Mouse (Mus musculus) liver, embryonic 16.5 days (tissue): Measurements from ENCODE around the gene Ubiad1. TPM values are rescaled to one million over a fixed set of nuclear protein-coding genes. Genes with fewer than 3 reads are reported as not detected.

Experiments used
- ATAC-seq: fragments of 200-750 bp; cut with Nextera tagmentation; 2 replicates; pipeline ENCODE4 v1.8.0; 2017; ENCODE audit warnings: low read depth, mild to moderate bottlenecking, moderate number of reproducible peaks, moderate library complexity
- H3K27ac ChIP-seq: fragments of 300-500 bp; sonication (generic); 2 replicates; pipeline ENCODE4 v1.5.1; 2014; ENCODE audit warnings: mild to moderate bottlenecking, low read length
- H3K27me3 ChIP-seq: fragments of 300-500 bp; sonication (generic); 2 replicates; pipeline ENCODE4 v1.6.1; 2014; ENCODE audit warnings: low read depth, low read length, mixed read lengths; ENCODE audit not compliant: control insufficient read depth, insufficient read depth
- H3K36me3 ChIP-seq: fragments of 300-500 bp; sonication (generic); 2 replicates; pipeline ENCODE4 v1.6.1; 2014; ENCODE audit warnings: mild to moderate bottlenecking; ENCODE audit not compliant: control insufficient read depth, insufficient read depth
- H3K4me1 ChIP-seq: fragments of 300-500 bp; sonication (generic); 2 replicates; pipeline ENCODE4 v1.6.1; 2014; ENCODE audit warnings: low read depth, low read length, mixed read lengths; ENCODE audit not compliant: control insufficient read depth
- H3K4me2 ChIP-seq: fragments of 300-500 bp; sonication (generic); 2 replicates; pipeline ENCODE4 v1.6.1; 2014; ENCODE audit warnings: low read depth, low read length, mixed read lengths
- H3K4me3 ChIP-seq: fragments of 300-500 bp; sonication (generic); 2 replicates; pipeline ENCODE4 v1.5.1; 2014; ENCODE audit warnings: low read depth, mild to moderate bottlenecking, low read length
- H3K9ac ChIP-seq: fragments of 300-500 bp; sonication (generic); 2 replicates; pipeline ENCODE4 v1.6.1; 2014; ENCODE audit warnings: low read depth, low read length
- H3K9me3 ChIP-seq: fragments of 300-500 bp; sonication (generic); replicated peaks from 2 replicates; pipeline ENCODE4 v1.6.1; 2016; ENCODE audit warnings: low read length; ENCODE audit not compliant: control insufficient read depth
- WGBS: fragments of 180-500 bp; shearing (Covaris S2); extraction: QIAGEN DNeasy Blood & Tissue Kit; methylation state at CpG from one replicate; pipeline ENCODE4 v1.1.7; 2014; ENCODE audit not compliant: insufficient replicate concordance; 5-methylcytosine and 5-hydroxymethylcytosine counted together
- polyA plus RNA-seq: library from polyadenylated mRNA; unstranded; fragments of >200 nt; fragmentation: Nextera tagmentation; extraction: Ambion mirVana; gene quantifications from 2 replicates; pipeline ENCODE4 v1.2.1, GENCODE M21; 2015

The Ubiad1 gene
- polyA plus RNA-seq, 1 experiment from 2014 or later: 11.9 TPM

- peaks cover 37% of the 10 kb centered on the region for H3K27me3 ChIP-seq
- no peak overlapping the region for H3K27ac ChIP-seq
- no peak overlapping the region for H3K4me2 ChIP-seq
- no peak for ATAC-seq
- H3K9me3 ChIP-seq: no peaks in the 10 kb centered on the region
- H3K4me3 ChIP-seq: no peak overlapping the region
- H3K4me1 ChIP-seq: no peaks in the 10 kb centered on the region
- H3K36me3 ChIP-seq: no peaks in the 10 kb centered on the region
- no peak overlapping the region for H3K9ac ChIP-seq
- 21% methylated on average over 12 of the region's 12 CpGs for WGBS
Observed at GRCm38 (mm10) chr4:148403402-148403801, 41.2 kb downstream of the Ubiad1 start.

- Histone ChIP-seq H3K4me2 (no peak overlapping the region), H3K4me3 (no peak overlapping the region), H3K36me3 (no peaks in the 10 kb centered on the region), H3K27ac (no peak overlapping the region), H3K9ac (no peak overlapping the region), H3K9me3 (no peaks in the 10 kb centered on the region), H3K27me3 (peaks cover 18% of the 10 kb centered on the region), H3K4me1 (no peaks in the 10 kb centered on the region)
- WGBS: 54% methylated on average over 9 of the region's 9 CpGs
- ATAC-seq: no peak
Observed at GRCm38 (mm10) chr4:148399437-148400094, 45.0 kb downstream of the Ubiad1 start.

GRCm38 (mm10) chr4:148397531-148398287, 46.9 kb downstream of the Ubiad1 start:
- Histone ChIP-seq H3K9me3 (no peaks in the 10 kb centered on the region), H3K4me1 (no peaks in the 10 kb centered on the region), H3K27ac (no peak overlapping the region), H3K4me3 (no peak overlapping the region), H3K9ac (no peak overlapping the region), H3K4me2 (no peak overlapping the region), H3K36me3 (no peaks in the 10 kb centered on the region), H3K27me3 (no peaks in the 10 kb centered on the region; the same call in 1 of the 2 replicates)
- 63% methylated on average over 18 of the region's 18 CpGs for WGBS
- ATAC-seq: no peak

GRCm38 (mm10) chr4:148397113-148397512, 47.5 kb downstream of the Ubiad1 start:
- no peaks in the 10 kb centered on the region; the same call in 1 of the 2 replicates for H3K27me3 ChIP-seq
- 69% methylated on average over 4 of the region's 4 CpGs for WGBS
- H3K9ac ChIP-seq: no peak overlapping the region
- no peak overlapping the region for H3K27ac ChIP-seq
- H3K4me2 ChIP-seq: no peak overlapping the region
- H3K36me3 ChIP-seq: no peaks in the 10 kb centered on the region
- no peak overlapping the region for H3K4me3 ChIP-seq
- no peaks in the 10 kb centered on the region for H3K4me1 ChIP-seq
- H3K9me3 ChIP-seq: no peaks in the 10 kb centered on the region
- no peak for ATAC-seq

DNA sequence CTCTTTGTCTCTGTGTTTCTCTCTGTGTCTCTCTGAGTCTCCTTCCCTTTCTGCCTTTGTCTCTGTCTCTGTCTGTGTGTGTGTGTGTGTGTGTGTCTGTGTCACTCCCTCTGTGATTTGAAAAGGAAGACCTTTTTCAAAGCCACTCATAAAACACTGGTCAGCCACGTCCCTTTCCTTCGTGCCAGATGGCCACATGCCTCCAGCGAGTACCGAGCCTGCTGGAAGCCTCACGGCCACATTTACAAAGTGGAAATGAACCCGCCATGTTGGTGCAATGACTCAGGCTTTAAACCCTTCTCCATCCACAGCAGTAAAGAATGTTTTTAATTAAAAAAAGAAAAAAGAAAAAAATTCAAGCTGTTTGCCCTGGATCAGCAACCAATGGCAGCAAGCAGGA, 48.7 kb downstream of the Ubiad1 start:
- no peak overlapping the region for H3K4me2 ChIP-seq
- H3K4me3 ChIP-seq: no peak overlapping the region
- ATAC-seq: no peak

DNA sequence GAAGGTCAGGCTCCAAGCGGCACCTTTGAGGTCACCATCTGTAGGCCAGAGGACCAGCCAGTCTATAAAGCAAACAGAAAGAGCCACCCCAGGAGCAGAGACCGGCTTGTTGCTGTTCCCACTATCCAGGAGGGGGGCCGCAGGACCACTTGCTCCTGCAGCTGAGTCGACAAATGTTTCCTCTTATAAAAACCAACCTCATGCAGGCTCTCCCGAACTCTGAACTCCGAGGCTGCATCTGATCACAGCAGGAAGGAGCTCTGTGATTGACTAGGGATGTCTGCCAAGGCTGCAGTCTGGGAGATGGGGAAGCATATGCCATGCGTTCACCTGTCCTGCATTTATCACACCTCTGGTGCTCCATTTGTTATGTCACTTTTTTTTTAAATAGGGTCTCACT, 49.4 kb downstream of the Ubiad1 start:
- ATAC-seq: no peak
- Histone ChIP-seq H3K36me3 (no peaks in the 10 kb centered on the region), H3K27me3 (no peaks in the 10 kb centered on the region), H3K4me2 (no peak overlapping the region), H3K9me3 (no peaks in the 10 kb centered on the region), H3K4me1 (no peaks in the 10 kb centered on the region), H3K27ac (no peak overlapping the region), H3K9ac (no peak overlapping the region), H3K4me3 (no peak overlapping the region)
- WGBS: 46% methylated on average over 7 of the region's 7 CpGs

More for the DNA sequence above, 48.7 kb downstream of the Ubiad1 start:
- H3K36me3 ChIP-seq: no peaks in the 10 kb centered on the region
- no peaks in the 10 kb centered on the region for H3K27me3 ChIP-seq
- no peak overlapping the region for H3K9ac ChIP-seq
- no peaks in the 10 kb centered on the region for H3K4me1 ChIP-seq
- no peak overlapping the region for H3K27ac ChIP-seq
- WGBS: 61% methylated on average over 6 of the region's 6 CpGs
- H3K9me3 ChIP-seq: no peaks in the 10 kb centered on the region

DNA sequence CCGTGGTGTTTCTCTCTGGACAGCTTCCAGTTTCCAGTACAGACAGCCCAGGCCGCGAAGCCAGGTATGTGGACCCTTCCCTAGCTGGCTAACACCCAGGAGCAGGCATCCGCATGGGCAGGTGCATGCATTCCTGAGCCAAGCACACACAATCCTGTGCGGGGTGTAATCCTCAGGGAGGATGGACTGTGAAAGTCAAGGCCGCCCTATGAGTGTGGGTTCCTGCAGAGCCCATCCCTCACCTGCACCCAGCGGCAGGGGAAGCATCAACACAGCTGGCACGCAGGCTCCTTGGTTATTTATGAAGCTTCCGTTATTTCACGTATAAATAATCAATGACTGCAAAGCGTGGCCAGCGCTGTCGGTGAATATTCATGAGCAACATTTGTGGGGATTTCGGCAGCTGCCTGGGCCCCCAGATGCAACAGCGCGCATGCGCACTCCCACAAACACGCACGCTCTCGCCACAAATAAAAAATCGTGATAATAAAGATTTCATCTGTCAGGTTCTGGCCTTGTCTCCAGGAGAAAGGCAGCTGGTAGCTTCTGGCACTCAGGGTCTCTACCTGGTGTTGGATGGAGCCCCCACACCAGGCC, 52.8 kb downstream of the Ubiad1 start:
- no peaks in the 10 kb centered on the region for H3K27me3 ChIP-seq
- H3K4me2 ChIP-seq: no peak overlapping the region
- no peak overlapping the region for H3K4me3 ChIP-seq
- H3K4me1 ChIP-seq: no peaks in the 10 kb centered on the region
- no peak overlapping the region for H3K27ac ChIP-seq
- WGBS: 64% methylated on average over 21 of the region's 21 CpGs
- H3K9ac ChIP-seq: no peak overlapping the region
- H3K9me3 ChIP-seq: no peaks in the 10 kb centered on the region
- ATAC-seq: no peak
- H3K36me3 ChIP-seq: no peaks in the 10 kb centered on the region

DNA sequence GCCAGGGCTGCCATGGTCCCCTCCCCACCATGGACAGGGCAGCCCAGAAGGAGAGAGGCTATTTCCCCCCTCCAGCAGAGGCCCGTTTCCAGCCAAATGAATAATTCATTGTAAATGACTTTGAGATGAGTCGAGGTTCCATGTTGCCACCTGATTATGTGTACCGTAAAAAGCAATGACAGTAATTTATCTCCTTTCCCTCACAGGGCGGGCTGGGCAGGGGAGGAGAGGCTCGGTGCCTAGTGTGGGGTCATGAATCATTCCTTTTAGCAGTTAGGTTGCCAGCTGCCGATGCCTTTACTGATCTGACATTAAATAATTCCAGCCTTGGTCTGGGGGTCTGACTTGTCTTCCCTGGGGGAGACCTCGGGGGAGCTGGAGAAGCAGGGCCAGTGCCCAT, 54.9 kb downstream of the Ubiad1 start:
- H3K9me3 ChIP-seq: no peaks in the 10 kb centered on the region
- ATAC-seq: no peak
- H3K4me2 ChIP-seq: no peak overlapping the region
- no peaks in the 10 kb centered on the region for H3K36me3 ChIP-seq
- no peak overlapping the region for H3K9ac ChIP-seq
- no peak overlapping the region for H3K27ac ChIP-seq
- H3K27me3 ChIP-seq: no peaks in the 10 kb centered on the region
- WGBS: 46% methylated on average over 7 of the region's 7 CpGs
- no peak overlapping the region for H3K4me3 ChIP-seq
- no peaks in the 10 kb centered on the region for H3K4me1 ChIP-seq

DNA sequence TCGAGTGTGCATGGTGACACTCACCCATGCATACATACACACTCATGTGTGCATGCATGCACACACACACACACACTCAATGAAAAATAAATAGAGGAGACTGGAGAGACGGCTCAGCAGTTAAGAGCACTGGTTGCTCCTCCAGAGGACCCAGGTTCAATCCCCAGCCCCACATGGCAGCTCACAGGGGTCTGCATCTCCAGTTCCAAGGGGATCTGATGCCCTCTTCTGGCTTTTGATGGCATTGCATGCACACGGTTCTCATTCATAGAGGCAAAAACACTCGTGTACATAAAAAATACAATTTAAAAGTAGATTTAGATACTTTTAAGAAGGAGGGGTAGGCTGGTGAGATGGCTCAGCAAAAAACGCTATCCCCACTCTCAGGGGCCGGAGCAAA, 55.5 kb downstream of the Ubiad1 start:
- no peaks in the 10 kb centered on the region for H3K9me3 ChIP-seq
- no peak overlapping the region for H3K27ac ChIP-seq
- ATAC-seq: no peak
- no peak overlapping the region for H3K4me2 ChIP-seq
- 38% methylated on average over 6 of the region's 6 CpGs for WGBS
- H3K36me3 ChIP-seq: no peaks in the 10 kb centered on the region
- H3K4me3 ChIP-seq: no peak overlapping the region
- no peaks in the 10 kb centered on the region for H3K4me1 ChIP-seq
- no peak overlapping the region for H3K9ac ChIP-seq
- no peaks in the 10 kb centered on the region for H3K27me3 ChIP-seq
